Mouse (Mus musculus) lung, embryonic 16.5 days (tissue): Measurements from ENCODE around the gene Lrrc42. TPM values are rescaled to one million over a fixed set of nuclear protein-coding genes. Genes with fewer than 3 reads are reported as not detected.

ENCODE experiments used
- ATAC-seq: fragments of 200-750 bp; cut with Nextera tagmentation; 2 replicates; pipeline ENCODE4 v1.8.0; 2017; ENCODE audit warnings: low read depth, mild to moderate bottlenecking, moderate library complexity
- H3K27ac ChIP-seq: fragments of 300-500 bp; sonication (generic); 2 replicates; pipeline ENCODE4 v1.5.1; 2014; ENCODE audit warnings: mild to moderate bottlenecking, control low read depth, low read length
- H3K27me3 ChIP-seq: fragments of 300-500 bp; sonication (generic); 2 replicates; pipeline ENCODE4 v1.6.1; 2014; ENCODE audit warnings: low read depth, low read length, mixed read lengths; ENCODE audit not compliant: control insufficient read depth, insufficient read depth
- H3K36me3 ChIP-seq: fragments of 300-500 bp; sonication (generic); 2 replicates; pipeline ENCODE4 v1.6.1; 2014; ENCODE audit warnings: low read length; ENCODE audit not compliant: control insufficient read depth, insufficient read depth
- H3K4me1 ChIP-seq: fragments of 300-500 bp; sonication (generic); replicated peaks from 2 replicates; pipeline ENCODE4 v1.6.1; 2014; ENCODE audit warnings: low read length, mixed read lengths; ENCODE audit not compliant: control insufficient read depth, insufficient read depth
- H3K4me2 ChIP-seq: fragments of 300-500 bp; sonication (generic); 2 replicates; pipeline ENCODE4 v1.6.1; 2014; ENCODE audit warnings: low read depth, low read length, control low read depth
- H3K4me3 ChIP-seq: fragments of 300-500 bp; sonication (generic); 2 replicates; pipeline ENCODE4 v1.5.1; 2014; ENCODE audit warnings: mild to moderate bottlenecking, low read length, control low read depth
- H3K9ac ChIP-seq: fragments of 300-500 bp; sonication (generic); 2 replicates; pipeline ENCODE4 v1.6.1; 2014; ENCODE audit warnings: low read length, control low read depth
- H3K9me3 ChIP-seq: fragments of 300-500 bp; sonication (generic); 2 replicates; pipeline ENCODE4 v1.6.1; 2016; ENCODE audit warnings: low read length; ENCODE audit not compliant: control insufficient read depth
- WGBS: fragments of 180-500 bp; shearing (Covaris S2); extraction: QIAGEN DNeasy Blood & Tissue Kit; methylation state at CpG from one replicate; pipeline ENCODE4 v1.1.7; 2014; 5-methylcytosine and 5-hydroxymethylcytosine counted together
- polyA plus RNA-seq: library from polyadenylated mRNA; unstranded; fragments of >200 nt; fragmentation: Nextera tagmentation; extraction: Ambion mirVana; gene quantifications from 2 replicates; pipeline ENCODE4 v1.2.1, GENCODE M21; 2015

Lrrc42 gene
- polyA plus RNA-seq, 1 experiment from 2014 or later: 71.2 TPM

GRCm38 (mm10) chr4:107240196-107240595 lies 13.1 kb downstream of the Lrrc42 start:
- Histone ChIP-seq H3K4me1 (peaks cover 3% of the 10 kb centered on the region), H3K4me3 (no peak overlapping the region), H3K9me3 (no peaks in the 10 kb centered on the region), H3K27me3 (no peaks in the 10 kb centered on the region), H3K27ac (no peak overlapping the region), H3K9ac (no peak overlapping the region), H3K4me2 (no peak overlapping the region), H3K36me3 (peaks cover 21% of the 10 kb centered on the region)
- no peak for ATAC-seq
- WGBS: 97% methylated on average over 6 of the region's 6 CpGs

- H3K4me1 ChIP-seq: no peaks in the 10 kb centered on the region
- no peak overlapping the region for H3K4me2 ChIP-seq
- H3K36me3 ChIP-seq: peaks cover 32% of the 10 kb centered on the region
- no peaks in the 10 kb centered on the region for H3K27me3 ChIP-seq
- ATAC-seq: no peak
- H3K9me3 ChIP-seq: no peaks in the 10 kb centered on the region
- H3K4me3 ChIP-seq: no peak overlapping the region
- 88% methylated on average over 2 of the region's 2 CpGs for WGBS
- no peak overlapping the region for H3K27ac ChIP-seq
- H3K9ac ChIP-seq: no peak overlapping the region
Observed at GRCm38 (mm10) chr4:107238253-107238652, 15.1 kb downstream of the Lrrc42 start.

GRCm38 (mm10) chr4:107232219-107232618 lies 21.1 kb downstream of the Lrrc42 start:
- Histone ChIP-seq H3K9me3 (no peaks in the 10 kb centered on the region), H3K36me3 (peaks cover 21% of the 10 kb centered on the region), H3K4me2 (no peak overlapping the region), H3K4me1 (no peaks in the 10 kb centered on the region), H3K9ac (no peak overlapping the region), H3K4me3 (no peak overlapping the region), H3K27me3 (no peaks in the 10 kb centered on the region), H3K27ac (no peak overlapping the region)
- 24% methylated on average over 3 of the region's 3 CpGs for whole genome bisulfite sequencing
- no peak for ATAC-seq

GRCm38 (mm10) chr4:107226313-107226712 lies 27.0 kb downstream of the Lrrc42 start:
- 79% methylated on average over 2 of the region's 2 CpGs for WGBS
- Histone ChIP-seq H3K9me3 (no peaks in the 10 kb centered on the region), H3K27me3 (no peaks in the 10 kb centered on the region), H3K9ac (no peak overlapping the region), H3K4me2 (no peak overlapping the region), H3K27ac (no peak overlapping the region), H3K4me1 (no peaks in the 10 kb centered on the region), H3K36me3 (no peaks in the 10 kb centered on the region), H3K4me3 (no peak overlapping the region)
- no peak for ATAC-seq

- Histone ChIP-seq H3K4me1 (no peaks in the 10 kb centered on the region), H3K9me3 (no peaks in the 10 kb centered on the region), H3K27ac (no peak overlapping the region), H3K9ac (no peak overlapping the region), H3K4me2 (no peak overlapping the region), H3K27me3 (no peaks in the 10 kb centered on the region), H3K36me3 (no peaks in the 10 kb centered on the region), H3K4me3 (no peak overlapping the region)
- WGBS: 75% methylated on average over 11 of the region's 11 CpGs
- peak; percentile 34 for ATAC-seq
Observed at GRCm38 (mm10) chr4:107223225-107224204, 29.8 kb downstream of the Lrrc42 start.

GRCm38 (mm10) chr4:107221524-107221923 lies 31.8 kb downstream of the Lrrc42 start:
- WGBS: 74% methylated on average over 5 of the region's 5 CpGs
- no peak overlapping the region for H3K9ac ChIP-seq
- H3K9me3 ChIP-seq: no peaks in the 10 kb centered on the region
- no peak overlapping the region for H3K27ac ChIP-seq
- no peak overlapping the region for H3K4me3 ChIP-seq
- no peak overlapping the region for H3K4me2 ChIP-seq
- no peak for ATAC-seq
- H3K36me3 ChIP-seq: no peaks in the 10 kb centered on the region
- H3K27me3 ChIP-seq: no peaks in the 10 kb centered on the region
- no peaks in the 10 kb centered on the region for H3K4me1 ChIP-seq

- Histone ChIP-seq H3K9ac (no peak overlapping the region), H3K27me3 (no peaks in the 10 kb centered on the region), H3K4me3 (no peak overlapping the region), H3K4me2 (no peak overlapping the region), H3K4me1 (peaks cover 4% of the 10 kb centered on the region; the same call in 1 of the 2 replicates), H3K9me3 (no peaks in the 10 kb centered on the region), H3K27ac (no peak overlapping the region), H3K36me3 (no peaks in the 10 kb centered on the region)
- WGBS: 49% methylated on average over 9 of the region's 9 CpGs
- ATAC-seq: peak; percentile 27; the same call in 1 of the 2 replicates
Observed at GRCm38 (mm10) chr4:107217574-107217973, 35.8 kb downstream of the Lrrc42 start.

GRCm38 (mm10) chr4:107213279-107214011 lies 39.9 kb downstream of the Lrrc42 start:
- Histone ChIP-seq H3K9me3 (no peaks in the 10 kb centered on the region), H3K4me3 (no peak overlapping the region), H3K4me1 (peaks cover 10% of the 10 kb centered on the region), H3K27ac (no peak overlapping the region), H3K36me3 (no peaks in the 10 kb centered on the region), H3K27me3 (no peaks in the 10 kb centered on the region), H3K4me2 (no peak overlapping the region), H3K9ac (no peak overlapping the region)
- no peak for ATAC-seq
- WGBS: 55% methylated on average over 12 of the region's 12 CpGs

- Histone ChIP-seq H3K36me3 (no peaks in the 10 kb centered on the region; the same call in 1 of the 2 replicates), H3K4me3 (no peak overlapping the region), H3K9ac (no peak overlapping the region), H3K27ac (no peak overlapping the region), H3K4me2 (no peak overlapping the region), H3K9me3 (no peaks in the 10 kb centered on the region), H3K4me1 (peaks cover 10% of the 10 kb centered on the region), H3K27me3 (no peaks in the 10 kb centered on the region)
- no peak for ATAC-seq
- 68% methylated on average over 5 of the region's 5 CpGs for WGBS
Observed at GRCm38 (mm10) chr4:107211936-107212335, 41.4 kb downstream of the Lrrc42 start.
